Mouse (Mus musculus) MEL (cell line): Measurements from ENCODE around the gene Ergic1. TPM values are rescaled to one million over a fixed set of nuclear protein-coding genes. Genes with fewer than 3 reads are reported as not detected.

Source experiments
- DNase-seq: peaks from one replicate; pipeline ENCODE4 v3.0.0; 2011; ENCODE audit warnings: low read depth, low spot score
- H3K27ac ChIP-seq: 2 replicates; pipeline ENCODE4 v1.5.1; 2012; ENCODE audit warnings: low read depth, mild to moderate bottlenecking, control low read depth, low read length, moderate library complexity; ENCODE audit not compliant: control insufficient read depth
- H3K27me3 ChIP-seq, 2 experiments: fragments of 150-350 bp in 1 of 2; sonication (generic) in 1 of 2; 2 replicates each; pipeline ENCODE4 v1.6.1; 2012; ENCODE audit warnings: low read length in 2 of 2, mild to moderate bottlenecking in 2 of 2, improper control_type of control experiment in 1 of 2, moderate library complexity in 1 of 2; ENCODE audit not compliant: insufficient read depth in 2 of 2, control insufficient read depth in 1 of 2
- H3K36me3 ChIP-seq, 2 experiments: 2 replicates each; pipeline ENCODE4 v1.6.1; 2012 to 2014; ENCODE audit warnings: low read length in 2 of 2, improper control_type of control experiment in 1 of 2, inconsistent platforms in 1 of 2, mild to moderate bottlenecking in 1 of 2; ENCODE audit not compliant: insufficient read depth in 2 of 2, control insufficient read depth in 1 of 2
- H3K4me1 ChIP-seq, 2 experiments: fragments of 150-350 bp in 1 of 2; sonication (generic) in 1 of 2; 2 replicates each; pipeline ENCODE4 v1.6.1; 2012; ENCODE audit warnings: low read length in 2 of 2, improper control_type of control experiment in 1 of 2, mild to moderate bottlenecking in 1 of 2; ENCODE audit not compliant: insufficient read depth in 2 of 2, control insufficient read depth in 1 of 2
- H3K4me3 ChIP-seq, 2 experiments: fragments of 150-350 bp in 1 of 2; sonication (generic) in 1 of 2; 2 replicates each; pipeline ENCODE4 v1.5.1; 2012; ENCODE audit warnings: low read depth in 2 of 2, low read length in 2 of 2, mild to moderate bottlenecking in 2 of 2, moderate library complexity in 2 of 2, control low read depth in 1 of 2, improper control_type of control experiment in 1 of 2; ENCODE audit not compliant: control insufficient read depth in 1 of 2, insufficient read depth in 1 of 2
- H3K79me2 ChIP-seq: 2 replicates; pipeline ENCODE4 v1.6.1; 2012; ENCODE audit warnings: mild to moderate bottlenecking, low read length, moderate library complexity; ENCODE audit not compliant: control insufficient read depth, poor library complexity, insufficient read depth
- H3K9ac ChIP-seq: 2 replicates; pipeline ENCODE4 v1.6.1; 2012; ENCODE audit warnings: low read depth, mild to moderate bottlenecking, control low read depth, low read length, moderate library complexity; ENCODE audit not compliant: control insufficient read depth, poor library complexity, severe bottlenecking
- H3K9me3 ChIP-seq: fragments of 150-350 bp; sonication (generic); replicated peaks from 2 replicates; pipeline ENCODE4 v1.6.1; 2012; ENCODE audit warnings: mild to moderate bottlenecking, low read length, improper control_type of control experiment, moderate library complexity; ENCODE audit not compliant: insufficient read depth
- GABPA ChIP-seq: IDR thresholded peaks from 2 replicates; pipeline ENCODE4 v1.6.1; 2012; ENCODE audit warnings: low read depth, mild to moderate bottlenecking, inconsistent platforms, low read length, improper control_type of control experiment, moderate library complexity
- GATA1 ChIP-seq: IDR thresholded peaks from 2 replicates; pipeline ENCODE4 v1.6.1; 2011; ENCODE audit warnings: low read depth, low read length, improper control_type of control experiment
- MEF2A ChIP-seq: IDR thresholded peaks from 2 replicates; pipeline ENCODE4 v1.6.1; 2014; ENCODE audit warnings: low read depth, mild to moderate bottlenecking, inconsistent platforms, low read length, improper control_type of control experiment; ENCODE audit not compliant: poor library complexity, insufficient replicate concordance, severe bottlenecking; ENCODE audit errors: extremely low read depth
- MXI1 ChIP-seq: IDR thresholded peaks from 2 replicates; pipeline ENCODE4 v1.6.1; 2011; ENCODE audit warnings: mild to moderate bottlenecking, low read depth, low read length, improper control_type of control experiment
- MYB ChIP-seq: IDR thresholded peaks from 2 replicates; pipeline ENCODE4 v1.6.1; 2011; ENCODE audit warnings: mild to moderate bottlenecking, low read depth, low read length, improper control_type of control experiment
- NELFE ChIP-seq: IDR thresholded peaks from 2 replicates; pipeline ENCODE4 v1.6.1; 2011; ENCODE audit warnings: low read depth, low read length, improper control_type of control experiment
- POLR2A ChIP-seq, 2 experiments: IDR thresholded peaks; 2 replicates each; pipeline ENCODE4 v1.6.1; 2011 to 2012; ENCODE audit warnings: low read length in 2 of 2, mild to moderate bottlenecking in 2 of 2, control low read depth in 1 of 2, improper control_type of control experiment in 1 of 2, low read depth in 1 of 2, moderate library complexity in 1 of 2; ENCODE audit not compliant: control insufficient read depth in 1 of 2, insufficient read depth in 1 of 2, poor library complexity in 1 of 2
- POLR2AphosphoS5 ChIP-seq: IDR thresholded peaks from 2 replicates; pipeline ENCODE4 v1.6.1; 2012; ENCODE audit warnings: low read depth, borderline replicate concordance, mild to moderate bottlenecking, inconsistent platforms, low read length, moderate library complexity, mixed read lengths
- RAD21 ChIP-seq: IDR thresholded peaks from 2 replicates; pipeline ENCODE4 v1.6.1; 2011; ENCODE audit warnings: mild to moderate bottlenecking, low read depth, low read length, improper control_type of control experiment
- RCOR1 ChIP-seq: IDR thresholded peaks from 2 replicates; pipeline ENCODE4 v1.6.1; 2012; ENCODE audit warnings: low read depth, mild to moderate bottlenecking, inconsistent platforms, low read length, improper control_type of control experiment
- SMC3 ChIP-seq: IDR thresholded peaks from 2 replicates; pipeline ENCODE4 v1.6.1; 2011; ENCODE audit warnings: low read depth, low read length, improper control_type of control experiment
- TAL1 ChIP-seq: IDR thresholded peaks from 2 replicates; pipeline ENCODE4 v1.6.1; 2012; ENCODE audit warnings: mild to moderate bottlenecking, inconsistent platforms, low read length, moderate library complexity, mixed read lengths
- TBP ChIP-seq: IDR thresholded peaks from 2 replicates; pipeline ENCODE4 v1.8.0; 2011; ENCODE audit warnings: low read depth, low read length, improper control_type of control experiment
- TCF12 ChIP-seq: IDR thresholded peaks from 2 replicates; pipeline ENCODE4 v1.6.1; 2014; ENCODE audit warnings: low read depth, mild to moderate bottlenecking, inconsistent platforms, low read length, improper control_type of control experiment, moderate library complexity
- USF1 ChIP-seq: IDR thresholded peaks from 2 replicates; pipeline ENCODE4 v1.6.1; 2014; ENCODE audit warnings: low read depth, mild to moderate bottlenecking, inconsistent platforms, low read length, improper control_type of control experiment, moderate library complexity
- USF2 ChIP-seq, 2 experiments: IDR thresholded peaks; 2 replicates each; pipeline ENCODE4 v1.6.1; 2011 to 2012; ENCODE audit warnings: improper control_type of control experiment in 2 of 2, low read length in 2 of 2, borderline replicate concordance in 1 of 2, inconsistent platforms in 1 of 2, low read depth in 1 of 2, mild to moderate bottlenecking in 1 of 2; ENCODE audit not compliant: insufficient read depth in 1 of 2
- ZC3H11A ChIP-seq: IDR thresholded peaks from 2 replicates; pipeline ENCODE4 v1.6.1; 2012; ENCODE audit warnings: low read depth, mild to moderate bottlenecking, inconsistent platforms, low read length, improper control_type of control experiment
- ZKSCAN1 ChIP-seq: IDR thresholded peaks from 2 replicates; pipeline ENCODE4 v1.6.1; 2012; ENCODE audit warnings: low read depth, mild to moderate bottlenecking, inconsistent platforms, low read length, improper control_type of control experiment, moderate library complexity
- ZMIZ1 ChIP-seq: IDR thresholded peaks from 2 replicates; pipeline ENCODE4 v1.6.1; 2012; ENCODE audit warnings: low read depth, mild to moderate bottlenecking, inconsistent platforms, low read length, improper control_type of control experiment, moderate library complexity
- polyA plus RNA-seq, 2 experiments: library from polyadenylated mRNA; stranded (reverse) in 1 of 2; unstranded in 1 of 2; fragments of >175 nt in 1 of 2; fragments of >200 nt in 1 of 2; gene quantifications; 2 replicates each; pipeline versions ENCODE4 v1.2.1 to v1.2.4; 2012; ENCODE audit warnings: low replicate concordance in 2 of 2, low read depth in 1 of 2; ENCODE audit not compliant: insufficient read length in 2 of 2, insufficient read depth in 1 of 2, missing spikeins in 1 of 2
- total RNA-seq: library from RNA; depleted of rRNA; stranded (reverse); fragments of 300-350 nt; gene quantifications from 2 replicates; pipeline ENCODE4 v1.2.3, GENCODE M21; 2012

Ergic1 gene
- total and polyA plus RNA-seq, 3 experiments = 78.5 to 730 (median 95.6) TPM

- Histone ChIP-seq H3K36me3 (peaks cover 0 to 6% of the 10 kb centered on the region in 2 experiments; a peak in 2 of 4 replicates), H3K9me3 (no peaks in the 10 kb centered on the region), H3K4me1 (peaks cover 0 to 5% of the 10 kb centered on the region in 2 experiments), H3K4me3 (no peak overlapping the region), H3K9ac (no peak overlapping the region), H3K79me2 (no peaks in the 10 kb centered on the region; the same call in 1 of the 2 replicates), H3K27ac (no peak overlapping the region), H3K27me3 (no peaks in the 10 kb centered on the region)
- no peak for DNase-seq
- no peak for TF ChIP-seq GABPA
- TF ChIP-seq MXI1 = no peak
- TF ChIP-seq SMC3 = no peak
- no peak for TF ChIP-seq MYB
- no peak for TF ChIP-seq POLR2AphosphoS5
- TF ChIP-seq GATA1 = no peak
- TF ChIP-seq ZC3H11A = no peak
- TF ChIP-seq ZKSCAN1 = no peak
- TF ChIP-seq RAD21 = no peak
- no peak for TF ChIP-seq POLR2A (IDR thresholded peaks at IDR 0.05; ENCODE audit: control insufficient read depth in 1 of 2, insufficient read depth in 1 of 2, low read depth in 1 of 2, low read length in 2 of 2, poor library complexity in 1 of 2)
Measured at GRCm38 (mm10) chr17:26579396-26579795, 18.1 kb downstream of the Ergic1 start.

GRCm38 (mm10) chr17:26580873-26581401, 19.6 kb downstream of the Ergic1 start:
- no peak for DNase-seq
- H3K4me3 ChIP-seq = no peak overlapping the region
- H3K4me1 ChIP-seq = peaks cover 0 to 3% of the 10 kb centered on the region in 2 experiments; a peak in 3 of 4 replicates
- no peak for TF ChIP-seq USF2 (IDR thresholded peaks at IDR 0.05; ENCODE audit: borderline replicate concordance in 1 of 2, insufficient read depth in 1 of 2, low read depth in 1 of 2, low read length in 2 of 2)
- TF ChIP-seq ZMIZ1 = no peak
- TF ChIP-seq ZKSCAN1 = no peak
- TF ChIP-seq TAL1 = no peak
- no peak for TF ChIP-seq GATA1
- TF ChIP-seq TBP = no peak
- no peak for TF ChIP-seq RCOR1
- TF ChIP-seq GABPA = no peak
- no peak for TF ChIP-seq MEF2A
- no peak for TF ChIP-seq TCF12
- TF ChIP-seq NELFE = no peak
- TF ChIP-seq USF1 = no peak
- H3K36me3 ChIP-seq = peaks cover 0 to 2% of the 10 kb centered on the region in 2 experiments; a peak in 2 of 4 replicates
- no peak overlapping the region for H3K9ac ChIP-seq
- no peaks in the 10 kb centered on the region for H3K9me3 ChIP-seq
- no peaks in the 10 kb centered on the region for H3K27me3 ChIP-seq
- H3K79me2 ChIP-seq = no peaks in the 10 kb centered on the region; the same call in 1 of the 2 replicates
- H3K27ac ChIP-seq = no peak overlapping the region
